Comparison of ENCODE assay signal across 10 mouse cellular contexts in genomic region chr8:72189417-72190214, GRCm38 (mm10). TPM values are rescaled to one million over a fixed set of nuclear protein-coding genes. Genes with fewer than 3 reads are reported as not detected.
A peak's percentile ranks its signal among the peaks of the same experiment; 100 is the strongest.
DNase-seq lines count a peak whose midpoint lies in the region; ATAC-seq and TF ChIP-seq lines count a peak whose summit lies in the region.
"Had no signal": no experiment of that assay in that cellular context is flagged by ENCODE, and none has a peak within 500 bp of the region (broad histone marks: within the 10 kb centered on the region; RNA-seq: fewer than 3 reads in every experiment).

Gene Hsh2d (plus strand): TSS chr8:72189638.

- peak; percentile 74 for DNase-seq in WW6 (ENCODE audit: low read depth, low spot score)
- peak; percentile 30 for DNase-seq in lung, adult 2 months
- DNase-seq in spleen, postnatal 14 days (ENCODE audit: low spot score in 2 of 2): peak; percentile 50 to 64
- no peak for DNase-seq in layer of hippocampus, postnatal 14 days (ENCODE audit: low spot score in 2 of 2)
- DNase-seq in kidney, adult 2 months: no peak
- DNase-seq in kidney, adult 11 months: no peak
- no peak for DNase-seq in cerebellum, postnatal 14 days

- no peak within 1 kb of the TSS for H3K27ac ChIP-seq in kidney, adult 2 months (ENCODE audit: insufficient read depth, low read depth, low read length)
- H3K27ac ChIP-seq: forebrain, embryonic 12.5 days; neural tube, embryonic 13.5 days had no signal

- H3K27me3 ChIP-seq in kidney, adult 2 months (replicated peaks; ENCODE audit: control insufficient read depth, insufficient read depth, low read length): no peaks in the 10 kb centered on the region
- H3K27me3 ChIP-seq: forebrain, embryonic 12.5 days; neural tube, embryonic 13.5 days had no signal

- WGBS in lung, adult 2 months: 40% methylated on average over 12 of the region's 12 CpGs
- 62% methylated on average over 12 of the region's 12 CpGs for WGBS in kidney, adult 2 months

- H3K4me3 ChIP-seq in lung, adult 2 months (replicated peaks; ENCODE audit: extremely low read depth, low read depth, low read length): peak within 1 kb of the TSS; percentile 47
- no peak within 1 kb of the TSS for H3K4me3 ChIP-seq in kidney, adult 2 months (ENCODE audit: insufficient read depth, low read depth, low read length)
- H3K4me3 ChIP-seq: forebrain, embryonic 12.5 days; neural tube, embryonic 13.5 days had no signal

- TF ChIP-seq POLR2A in lung, adult 2 months (IDR thresholded peaks at IDR 0.05; ENCODE audit: borderline replicate concordance, extremely low read depth, low read depth, low read length): peak; percentile 27; the same call in 1 of the 2 replicates
- TF ChIP-seq POLR2A in kidney, adult 2 months (IDR thresholded peaks at IDR 0.05; ENCODE audit: low read depth, low read length): no peak

- H3K36me3 ChIP-seq in kidney, adult 2 months (ENCODE audit: control insufficient read depth, insufficient read depth, low read length): no peaks in the 10 kb centered on the region
- H3K36me3 ChIP-seq: forebrain, embryonic 12.5 days; neural tube, embryonic 13.5 days had no signal

- no peak for TF ChIP-seq CTCF in lung, adult 2 months (IDR thresholded peaks at IDR 0.05; ENCODE audit: insufficient read depth, low read length)
- no peak for TF ChIP-seq CTCF in kidney, adult 2 months (conservative IDR thresholded peaks at IDR 0.05; ENCODE audit: insufficient read depth, insufficient read length, low read depth, low read length)

- ATAC-seq in CD4-positive, CD25-positive, alpha-beta regulatory T cell, adult 4 months: peak; percentile 99

- no peaks in the 10 kb centered on the region for H3K4me1 ChIP-seq in lung, adult 2 months (ENCODE audit: control insufficient read depth, insufficient read depth, low read length)
- 0 out of 2 replicates have a peak, but pooled peaks cover under 1% of the 10 kb centered on the region for H3K4me1 ChIP-seq in kidney, adult 2 months (ENCODE audit: control insufficient read depth, insufficient read depth, low read length)
- H3K4me1 ChIP-seq: forebrain, embryonic 12.5 days; neural tube, embryonic 13.5 days had no signal

RNA-seq across cellular contexts. Expression of gene Hsh2d, which starts in this region (rescaled TPM):
- 10 to 100 TPM; 32.1 to 38.1 TPM for polyA plus RNA-seq in CD4-positive, CD25-positive, alpha-beta regulatory T cell, adult 4 months (2017; shearing (Covaris generic))
- 1.6 and 1.8 TPM in 2 replicates for polyA plus RNA-seq in lung, adult 2 months (2012; rRNA removed)
- total RNA-seq in layer of hippocampus, postnatal 14 days (2021): not detected
- polyA plus RNA-seq in kidney, adult 2 months (2012; rRNA removed): 0.14 and 1.9 TPM in 2 replicates
- polyA plus RNA-seq: forebrain, embryonic 12.5 days; neural tube, embryonic 13.5 days had no signal

Comparison
In these comparisons a context has a peak if more than half of its experiments do, and no peak if none do; other contexts are left out.
1. RNA of gene Hsh2d (polyA plus RNA-seq): 32.1 to 38.1 TPM in CD4-positive, CD25-positive, alpha-beta regulatory T cell, adult 4 months; 0.14 to 1.9 TPM in kidney, adult 2 months and 1.6 to 1.8 TPM in lung, adult 2 months; every median in the first group is over 10 times any median in the second.
2. DNase-seq: peak in WW6 (single experiment), lung, adult 2 months (single experiment) and spleen, postnatal 14 days (2 of 2); none in layer of hippocampus, postnatal 14 days (0 of 2), kidney, adult 2 months (single experiment), kidney, adult 11 months (single experiment) and cerebellum, postnatal 14 days (0 of 2).